ENCODE assay signal across 9 mouse cellular contexts in the genomic region with DNA sequence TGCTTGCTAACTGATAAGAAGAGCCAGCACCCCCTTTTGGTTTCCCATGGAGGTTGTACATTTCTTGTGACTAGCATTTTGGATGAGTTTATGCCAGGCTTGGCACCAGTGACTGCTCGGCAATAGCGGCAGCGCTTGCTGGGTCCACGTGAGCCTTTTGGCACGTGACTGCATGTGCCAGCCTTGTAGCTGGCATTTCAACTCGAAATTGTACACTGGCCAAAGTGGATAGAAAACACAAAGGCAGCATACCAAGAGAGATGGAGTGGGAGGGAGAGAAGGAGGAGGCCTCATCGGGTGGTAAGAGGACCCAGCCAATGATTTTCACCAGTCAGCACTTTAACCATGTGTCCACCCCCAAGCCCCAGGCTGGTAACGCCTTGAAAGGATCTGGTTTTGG. TPM values are rescaled to one million over a fixed set of nuclear protein-coding genes. Genes with fewer than 3 reads are reported as not detected.
DNase-seq lines count a peak whose midpoint lies in the region; ATAC-seq lines count a peak whose summit lies in the region.
"Had no signal": no experiment of that assay in that cellular context is flagged by ENCODE, and none has a peak within 500 bp of the region (broad histone marks: within the 10 kb centered on the region; RNA-seq: fewer than 3 reads in every experiment).

No protein-coding gene starts in this region.

- H3K9ac ChIP-seq in embryonic facial prominence, embryonic 14.5 days (ENCODE audit: low read depth, low read length), result no peak overlapping the region

- peak; percentile 10 for DNase-seq in embryonic facial prominence, embryonic 14.5 days (ENCODE audit: low spot score)
- DNase-seq in embryonic facial prominence, embryonic 10.5 days (ENCODE audit: low spot score), result no peak
- DNase-seq in Muller cell, postnatal 12 days (ENCODE audit: inconsistent ontology term), result peak; percentile 67
- peak; percentile 12 for DNase-seq in fibroblast of lung, adult 2 months (ENCODE audit: low read depth)
- peak; percentile 52 to 60 for DNase-seq in left cerebral cortex, adult 18-20 months (ENCODE audit: low spot score in 2 of 2)
- DNase-seq in right cerebral cortex, postnatal 14 days, result peak; percentile 61
- DNase-seq in embryo, embryonic 9.5 days (ENCODE audit: extremely low spot score), result no peak
- DNase-seq in gastrocnemius, postnatal 4 days (ENCODE audit: low spot score in 2 of 2), result no peak

- H3K4me3 ChIP-seq in embryonic facial prominence, embryonic 14.5 days (ENCODE audit: low read depth, low read length), result no peak overlapping the region
- no peak overlapping the region for H3K4me3 ChIP-seq in embryonic facial prominence, embryonic 10.5 days

- H3K4me2 ChIP-seq in embryonic facial prominence, embryonic 14.5 days (ENCODE audit: low read depth, low read length), result no peak overlapping the region

- H3K4me1 ChIP-seq in embryonic facial prominence, embryonic 14.5 days (ENCODE audit: control insufficient read depth, insufficient read depth, low read length), result no peaks in the 10 kb centered on the region
- peaks cover 8% of the 10 kb centered on the region; the same call in 1 of the 2 replicates for H3K4me1 ChIP-seq in embryonic facial prominence, embryonic 10.5 days

- H3K36me3 ChIP-seq in embryonic facial prominence, embryonic 14.5 days (ENCODE audit: control insufficient read depth, insufficient read depth, low read length), result no peaks in the 10 kb centered on the region
- H3K36me3 ChIP-seq in embryonic facial prominence, embryonic 10.5 days (replicated peaks), result no peaks in the 10 kb centered on the region

- no peaks in the 10 kb centered on the region for H3K27me3 ChIP-seq in embryonic facial prominence, embryonic 14.5 days (replicated peaks; ENCODE audit: control insufficient read depth, insufficient read depth, low read length)
- H3K27me3 ChIP-seq in embryonic facial prominence, embryonic 10.5 days (replicated peaks; ENCODE audit: low read depth, poor library complexity, severe bottlenecking), result no peaks in the 10 kb centered on the region

- peak; percentile 41; the same call in 1 of the 2 replicates for ATAC-seq in embryonic facial prominence, embryonic 14.5 days (ENCODE audit: low read depth)

- no peaks in the 10 kb centered on the region for H3K9me3 ChIP-seq in embryonic facial prominence, embryonic 14.5 days (ENCODE audit: control insufficient read depth, low read length)
- no peaks in the 10 kb centered on the region for H3K9me3 ChIP-seq in embryonic facial prominence, embryonic 10.5 days

- 61% methylated on average over 8 of the region's 8 CpGs for WGBS in embryonic facial prominence, embryonic 14.5 days
- 76% methylated on average over 8 of the region's 8 CpGs for WGBS in embryonic facial prominence, embryonic 10.5 days

- no peak overlapping the region for H3K27ac ChIP-seq in embryonic facial prominence, embryonic 14.5 days (replicated peaks; ENCODE audit: low read depth, low read length)
- H3K27ac ChIP-seq in embryonic facial prominence, embryonic 10.5 days (replicated peaks), result no peak overlapping the region

RNA-seq across cellular contexts. Expression of a gene that starts 34.4 kb away (rescaled TPM):
- not detected in 2 replicates for polyA plus RNA-seq in embryonic facial prominence, embryonic 14.5 days (2014; fragmentation: Nextera tagmentation; extraction: Ambion mirVana)
- polyA plus RNA-seq in embryonic facial prominence, embryonic 10.5 days (2016; fragmentation: Nextera tagmentation; extraction: Ambion mirVana), result not detected in 2 replicates
- 10 to 100 TPM in 1 of 2 experiments, 1 to 10 TPM in 1; 5.8 to 12.2 TPM for total RNA-seq in left cerebral cortex, adult 18-20 months (2021)
- total RNA-seq in gastrocnemius, postnatal 4 days (2021), result not detected
- total RNA-seq: heart, postnatal 14 days had no signal

Comparison
In these comparisons a context has a peak if more than half of its experiments do, and no peak if none do; other contexts are left out.
1. DNase-seq: peak in embryonic facial prominence, embryonic 14.5 days (single experiment), Muller cell, postnatal 12 days (single experiment), fibroblast of lung, adult 2 months (single experiment), left cerebral cortex, adult 18-20 months (2 of 2) and right cerebral cortex, postnatal 14 days (single experiment); none in embryonic facial prominence, embryonic 10.5 days (single experiment), embryo, embryonic 9.5 days (single experiment) and gastrocnemius, postnatal 4 days (0 of 2).
2. RNA of a gene that starts 34.4 kb away (total RNA-seq): 5.8 to 12.2 TPM in left cerebral cortex, adult 18-20 months; not detected in gastrocnemius, postnatal 4 days; every median in the first group is over 4 times any median in the second.